Mouse (Mus musculus) cerebellum, postnatal 36 days (tissue): ENCODE results near the gene BC049352.
A peak's percentile ranks its signal among the peaks of the same experiment; 100 is the strongest.

Experiments used
- DNase-seq, 2 experiments: peaks; one replicate each; pipeline ENCODE4 v3.0.0; 2021 to 2022; ENCODE audit warnings: mixed read lengths in 2 of 2

The BC049352 gene

GRCm38 (mm10) chr9:45181770-45182169, at the start of gene BC049352:
TSS of gene BC049352 (plus strand) at chr9:45182007.
- no peak for DNase-seq

- peak; percentile 85 to 86 for DNase-seq
Observed at GRCm38 (mm10) chr9:45133484-45134310, 48.1 kb upstream of the BC049352 start.

- DNase-seq = no peak
Observed at GRCm38 (mm10) chr9:45136442-45137169, 45.2 kb upstream of the BC049352 start.

- peak in 1 of 2 experiments; percentile 28 for DNase-seq
Observed at GRCm38 (mm10) chr9:45138191-45139032, 43.4 kb upstream of the BC049352 start, which contains the start of gene Scn4b. TSS of gene Scn4b (plus strand) at chr9:45138395.

- no peak for DNase-seq
Observed at GRCm38 (mm10) chr9:45139082-45139481, 42.7 kb upstream of the BC049352 start.

GRCm38 (mm10) chr9:45140945-45141344, 40.9 kb upstream of the BC049352 start:
- DNase-seq = no peak

GRCm38 (mm10) chr9:45142686-45143085, 39.1 kb upstream of the BC049352 start:
- no peak for DNase-seq

GRCm38 (mm10) chr9:45145533-45146266, 36.1 kb upstream of the BC049352 start:
- DNase-seq = peak in 1 of 2 experiments; percentile 25

GRCm38 (mm10) chr9:45146267-45146597, 35.6 kb upstream of the BC049352 start:
- peak; percentile 82 to 89 for DNase-seq

- no peak for DNase-seq
Observed at GRCm38 (mm10) chr9:45150933-45151332, 30.9 kb upstream of the BC049352 start.

- DNase-seq = no peak
Observed at GRCm38 (mm10) chr9:45153361-45153760, 28.4 kb upstream of the BC049352 start.

GRCm38 (mm10) chr9:45167903-45168302, 13.9 kb upstream of the BC049352 start:
- no peak for DNase-seq

GRCm38 (mm10) chr9:45170150-45170549, 11.7 kb upstream of the BC049352 start:
- DNase-seq = no peak

- DNase-seq = no peak
Observed at GRCm38 (mm10) chr9:45171073-45171610, 10.7 kb upstream of the BC049352 start.

- no peak for DNase-seq
Observed at GRCm38 (mm10) chr9:45173475-45173874, 8.3 kb upstream of the BC049352 start.

GRCm38 (mm10) chr9:45179282-45179681, 2.5 kb upstream of the BC049352 start:
- DNase-seq = no peak

GRCm38 (mm10) chr9:45182521-45182920, 714 bp downstream of the BC049352 start:
- no peak for DNase-seq

- peak in 1 of 2 experiments; percentile 6 for DNase-seq
Observed at GRCm38 (mm10) chr9:45183266-45183665, 1.5 kb downstream of the BC049352 start.

- DNase-seq = no peak
Observed at GRCm38 (mm10) chr9:45185250-45185649, 3.4 kb downstream of the BC049352 start.

GRCm38 (mm10) chr9:45188570-45189563, 7.1 kb downstream of the BC049352 start:
- DNase-seq = no peak
